Mouse (Mus musculus) bone marrow macrophage, adult 2 months (primary cell): ENCODE data around the gene Sec16b. TPM values are rescaled to one million over a fixed set of nuclear protein-coding genes. Genes with fewer than 3 reads are reported as not detected.

ENCODE experiments used
- H3K27ac ChIP-seq: 2 replicates; pipeline ENCODE4 v1.5.1; 2012; ENCODE audit warnings: low read depth, low read length; ENCODE audit not compliant: insufficient read depth
- H3K4me1 ChIP-seq: 2 replicates; pipeline ENCODE4 v1.6.1; 2012; ENCODE audit warnings: low read length; ENCODE audit not compliant: control insufficient read depth, insufficient read depth
- H3K4me3 ChIP-seq: 2 replicates; pipeline ENCODE4 v1.5.1; 2012; ENCODE audit warnings: mild to moderate bottlenecking, low read length, moderate library complexity; ENCODE audit not compliant: insufficient read depth
- CTCF ChIP-seq: IDR thresholded peaks from 2 replicates; pipeline ENCODE4 v1.5.1; 2012; ENCODE audit warnings: low read depth, mild to moderate bottlenecking, low read length, moderate library complexity
- POLR2A ChIP-seq: IDR thresholded peaks from 2 replicates; pipeline ENCODE4 v1.6.1; 2012; ENCODE audit warnings: mild to moderate bottlenecking, low read depth, low read length, borderline replicate concordance
- polyA plus RNA-seq: library from polyadenylated mRNA; stranded (reverse); fragments of >200 nt; gene quantifications from 2 replicates; pipeline ENCODE4 v1.2.4, GENCODE M21; 2012; ENCODE audit not compliant: missing spikeins, insufficient read depth, insufficient read length

Gene Sec16b
- polyA plus RNA-seq, 1 experiment = 0.16 TPM

DNA sequence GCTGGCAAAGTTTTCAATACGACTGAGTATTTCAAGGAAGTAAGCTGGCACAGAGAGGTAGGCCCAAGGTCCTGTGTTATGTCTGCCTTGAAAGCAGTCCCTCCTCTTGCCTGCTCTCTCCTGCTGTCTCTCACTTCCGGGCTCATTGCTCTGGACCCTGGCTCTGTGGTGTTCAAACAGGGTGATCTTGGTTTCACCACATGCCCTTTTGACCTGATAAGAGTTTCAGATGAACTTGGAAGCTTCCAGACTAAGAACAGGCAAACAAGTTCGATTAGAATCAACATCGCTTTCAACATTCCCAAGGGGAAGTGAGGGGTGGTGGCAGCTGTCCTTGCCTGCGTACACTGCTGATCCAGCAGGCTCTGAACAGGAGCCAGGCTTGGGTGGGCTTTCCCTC, 20.1 kb downstream of the Sec16b start:
- H3K4me1 ChIP-seq = no peaks in the 10 kb centered on the region
- H3K4me3 ChIP-seq = no peak overlapping the region
- H3K27ac ChIP-seq = no peak overlapping the region
- TF ChIP-seq CTCF (no peak), POLR2A (no peak)

DNA sequence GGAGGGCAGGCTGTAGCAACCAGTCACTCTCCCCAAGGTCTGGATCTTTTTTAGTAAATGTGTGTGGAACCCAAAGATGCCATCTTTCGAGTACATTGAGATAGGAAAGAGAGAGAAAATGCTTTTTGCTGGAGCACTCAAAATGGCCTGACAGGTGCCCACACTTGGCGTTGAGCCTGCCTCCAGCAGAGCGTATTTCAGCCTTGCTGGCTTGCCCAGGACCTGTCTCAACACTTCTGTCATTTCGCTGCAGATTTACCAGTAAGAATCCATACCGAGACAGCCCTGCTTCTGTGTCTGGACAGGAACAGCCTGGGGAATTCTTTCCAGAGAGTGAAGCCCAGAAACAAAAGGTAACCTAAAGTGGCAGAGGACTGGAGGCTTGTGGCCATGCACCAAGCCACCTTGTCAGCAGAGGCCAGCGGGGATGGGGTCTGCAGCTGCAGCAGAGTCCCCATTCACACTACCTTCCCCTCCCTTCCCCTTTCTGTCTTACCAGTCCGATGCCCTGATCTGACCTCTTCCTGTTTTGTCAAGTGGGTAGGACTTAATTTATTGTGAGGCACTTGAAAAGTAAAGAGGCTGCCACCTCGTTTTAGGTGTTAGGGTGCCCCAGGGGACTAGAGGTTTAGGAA, 26.4 kb downstream of the Sec16b start:
- Histone ChIP-seq H3K4me1 (no peaks in the 10 kb centered on the region), H3K27ac (no peak overlapping the region), H3K4me3 (no peak overlapping the region)
- no peak for TF ChIP-seq CTCF
- no peak for TF ChIP-seq POLR2A

DNA sequence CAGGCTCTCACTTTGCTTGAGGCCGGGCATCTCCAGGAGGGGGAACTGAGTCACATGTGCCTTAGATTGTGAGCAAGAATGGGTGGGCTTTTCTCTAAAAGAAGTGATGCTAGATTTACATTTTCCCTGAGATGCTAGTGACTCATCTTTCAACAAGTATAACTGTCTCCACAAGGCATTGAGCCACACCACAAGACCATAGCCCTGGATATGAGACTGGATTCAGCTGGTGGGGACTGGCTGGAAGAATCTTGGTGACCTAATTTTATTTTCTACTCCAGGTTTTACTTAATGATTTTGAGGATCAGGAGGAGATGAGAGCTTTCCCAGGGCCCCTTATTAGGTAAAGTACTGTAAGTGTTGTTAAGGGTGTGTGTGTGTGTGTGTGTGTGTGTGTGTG, 29.0 kb downstream of the Sec16b start:
- Histone ChIP-seq H3K27ac (no peak overlapping the region), H3K4me1 (no peaks in the 10 kb centered on the region), H3K4me3 (no peak overlapping the region)
- TF ChIP-seq CTCF = no peak
- no peak for TF ChIP-seq POLR2A

DNA sequence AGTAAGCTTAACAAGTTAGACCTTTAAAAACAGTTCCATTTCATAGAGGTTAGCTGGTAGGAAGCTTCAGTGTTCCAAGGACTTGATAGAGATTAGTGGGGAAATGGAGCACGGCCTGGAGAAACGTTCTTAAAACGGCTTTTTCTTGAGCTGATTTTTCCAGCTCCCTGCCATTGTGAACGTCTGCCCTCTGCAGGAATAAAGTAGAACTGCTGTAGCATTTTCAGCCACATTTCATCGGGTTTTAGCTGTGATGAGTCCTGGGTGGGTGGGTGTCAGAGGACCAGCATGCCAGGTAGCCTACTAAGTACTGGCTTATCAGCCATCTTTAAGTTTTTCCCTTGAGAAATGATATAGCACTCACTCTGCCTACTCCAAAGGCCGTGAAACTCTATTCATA, 29.9 kb downstream of the Sec16b start:
- no peaks in the 10 kb centered on the region for H3K4me1 ChIP-seq
- no peak overlapping the region for H3K27ac ChIP-seq
- TF ChIP-seq CTCF = peak; percentile 13; the same call in 1 of the 2 replicates
- no peak for TF ChIP-seq POLR2A
- H3K4me3 ChIP-seq = no peak overlapping the region

DNA sequence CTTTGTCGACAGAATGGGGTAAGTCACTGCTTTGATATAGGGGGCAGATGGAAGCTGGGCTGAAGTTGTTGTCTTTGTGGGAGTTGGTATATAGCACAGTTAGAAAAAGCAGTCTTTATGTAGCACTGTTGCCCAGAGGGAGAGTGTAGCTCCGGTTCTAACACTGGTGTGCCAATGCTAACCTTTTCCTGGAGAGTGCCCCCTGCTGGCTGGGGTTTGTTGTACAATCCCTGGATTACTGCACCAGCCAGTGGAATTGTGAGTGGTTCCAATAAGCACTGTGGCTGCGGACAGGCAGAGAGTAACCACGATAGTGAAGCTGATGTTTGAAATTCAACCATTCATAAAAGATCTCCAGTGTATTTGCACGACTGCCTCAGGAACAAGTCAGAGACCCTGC, 31.1 kb downstream of the Sec16b start:
- Histone ChIP-seq H3K27ac (no peak overlapping the region), H3K4me3 (no peak overlapping the region), H3K4me1 (no peaks in the 10 kb centered on the region)
- no peak for TF ChIP-seq CTCF
- no peak for TF ChIP-seq POLR2A

DNA sequence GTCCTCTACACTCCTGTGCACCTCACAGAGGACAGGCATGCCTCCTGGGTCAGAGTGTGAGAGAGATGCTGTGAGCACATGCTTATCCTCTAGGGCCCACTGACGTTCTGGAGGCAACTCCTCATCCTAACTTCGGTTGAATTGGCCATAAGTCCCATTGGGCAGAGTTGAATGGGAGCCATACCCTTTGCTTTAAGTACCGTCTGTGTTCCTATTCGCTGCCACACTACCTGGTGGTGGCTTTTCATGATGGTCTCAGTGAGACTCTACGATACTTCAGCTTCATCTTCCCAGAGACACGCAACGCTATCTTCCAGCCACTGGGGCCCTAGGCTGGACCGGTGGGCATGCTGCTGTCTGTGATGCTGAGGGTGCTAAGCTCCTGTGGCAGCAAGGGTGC, 38.5 kb downstream of the Sec16b start:
- Histone ChIP-seq H3K27ac (no peak overlapping the region), H3K4me3 (no peak overlapping the region), H3K4me1 (peaks cover 5% of the 10 kb centered on the region)
- TF ChIP-seq POLR2A (no peak), CTCF (no peak)

DNA sequence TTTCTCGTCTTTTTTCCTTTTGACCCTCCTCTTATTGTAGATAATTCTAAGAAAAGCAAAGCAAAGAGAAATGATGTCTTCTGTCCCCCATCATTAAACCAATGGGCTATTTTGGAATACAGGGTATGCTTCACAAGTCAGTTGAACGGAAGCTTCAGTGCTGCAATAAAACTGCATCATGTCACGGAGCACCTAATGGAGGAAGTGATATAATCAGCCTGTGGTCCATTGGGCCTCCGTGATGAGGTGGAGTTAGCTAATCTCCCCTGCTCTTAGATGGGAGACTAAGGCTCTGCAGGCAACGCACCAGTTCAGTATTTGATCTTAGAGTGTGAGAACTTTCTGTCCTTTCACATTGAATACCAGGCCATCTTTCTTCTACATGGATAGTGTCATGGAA, 41.1 kb downstream of the Sec16b start:
- Histone ChIP-seq H3K4me3 (no peak overlapping the region), H3K27ac (no peak overlapping the region), H3K4me1 (peaks cover 5% of the 10 kb centered on the region)
- TF ChIP-seq CTCF (no peak), POLR2A (no peak)

DNA sequence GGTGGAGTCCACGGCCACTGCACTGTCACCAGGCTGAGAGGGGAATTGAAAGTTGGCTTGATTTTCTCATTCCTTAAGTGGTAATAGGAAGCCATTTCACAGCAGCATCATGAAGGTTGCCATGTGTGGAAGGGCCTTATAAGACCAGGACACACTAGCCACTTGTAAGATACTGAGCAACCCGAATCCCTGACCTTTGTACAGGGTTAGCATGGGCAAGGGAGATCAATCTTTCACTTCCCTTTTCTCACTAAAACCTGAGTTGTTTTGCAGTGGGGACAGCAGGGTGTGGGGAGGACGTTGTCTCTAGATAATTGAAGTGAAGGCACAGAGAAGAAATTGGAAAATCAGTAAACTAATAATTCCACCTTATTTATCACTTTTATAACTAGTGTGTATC, 43.2 kb downstream of the Sec16b start:
- H3K4me1 ChIP-seq = peaks cover 8% of the 10 kb centered on the region
- H3K4me3 ChIP-seq = no peak overlapping the region
- TF ChIP-seq POLR2A (no peak), CTCF (no peak)
- H3K27ac ChIP-seq = no peak overlapping the region

DNA sequence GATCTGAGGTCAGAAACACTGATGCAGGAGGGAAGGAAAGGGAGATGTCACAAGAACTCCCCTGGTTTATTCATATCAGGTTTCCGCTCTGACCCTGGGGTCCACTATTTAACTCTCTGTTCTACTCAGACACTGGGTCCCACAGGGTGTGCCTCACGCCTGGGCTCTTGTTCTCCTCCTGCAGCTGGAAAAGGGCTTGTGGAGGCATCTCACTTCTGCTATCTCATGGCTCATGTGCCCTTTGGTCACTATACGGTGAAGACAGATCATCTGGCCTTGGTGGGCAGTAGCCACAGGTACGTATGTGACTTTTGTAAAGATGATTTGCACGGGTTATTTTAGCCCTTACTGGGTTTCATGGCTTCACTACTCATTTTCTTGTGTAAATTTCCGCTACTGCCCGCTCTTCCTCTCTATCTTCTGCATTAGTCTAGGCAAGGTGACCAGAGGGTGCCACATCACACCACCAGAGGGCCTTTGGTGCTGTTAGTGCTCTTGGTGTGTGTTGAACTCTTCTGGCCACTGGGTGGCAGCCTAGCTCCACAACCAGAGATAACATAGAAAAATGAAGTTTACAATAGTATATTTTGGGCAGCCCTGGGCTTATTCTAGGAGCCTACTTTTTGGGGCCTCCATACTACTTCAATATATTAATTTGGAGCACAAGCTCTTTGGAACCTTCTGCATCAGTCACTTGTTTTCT, 46.4 kb downstream of the Sec16b start:
- H3K27ac ChIP-seq = no peak overlapping the region
- H3K4me1 ChIP-seq = peaks cover 10% of the 10 kb centered on the region
- no peak for TF ChIP-seq POLR2A
- TF ChIP-seq CTCF = peak; percentile 83
- H3K4me3 ChIP-seq = no peak overlapping the region

DNA sequence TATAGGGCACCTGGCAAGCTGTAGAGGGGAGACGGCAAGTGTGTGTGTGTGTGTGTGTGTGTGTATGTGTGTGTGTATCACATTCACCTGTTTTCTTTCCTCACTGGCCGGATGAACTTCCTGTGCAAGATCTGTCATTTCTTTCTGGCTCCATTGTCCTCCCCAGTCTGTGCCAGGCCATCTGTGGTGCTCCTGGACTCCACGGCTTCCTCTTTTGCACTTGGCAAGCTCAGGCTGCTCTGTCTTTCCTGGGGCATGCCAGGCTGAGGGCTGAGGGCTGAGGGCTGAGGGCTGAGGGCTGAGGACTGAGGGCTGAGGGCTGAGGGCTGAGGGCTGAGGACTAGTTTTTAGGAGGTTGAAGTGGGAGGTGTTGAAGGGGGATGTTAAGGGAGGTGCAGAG, 47.6 kb downstream of the Sec16b start:
- TF ChIP-seq POLR2A (no peak), CTCF (no peak)
- no peak overlapping the region for H3K4me3 ChIP-seq
- H3K27ac ChIP-seq = no peak overlapping the region
- peaks cover 10% of the 10 kb centered on the region for H3K4me1 ChIP-seq
